Mouse (Mus musculus): ENCODE data around the gene Atf6. TPM values are rescaled to one million over a fixed set of nuclear protein-coding genes. Genes with fewer than 3 reads are reported as not detected.

The Atf6 gene
- polyA plus RNA-seq, 1 experiment from 2014 or later = 7.3 TPM

DNA sequence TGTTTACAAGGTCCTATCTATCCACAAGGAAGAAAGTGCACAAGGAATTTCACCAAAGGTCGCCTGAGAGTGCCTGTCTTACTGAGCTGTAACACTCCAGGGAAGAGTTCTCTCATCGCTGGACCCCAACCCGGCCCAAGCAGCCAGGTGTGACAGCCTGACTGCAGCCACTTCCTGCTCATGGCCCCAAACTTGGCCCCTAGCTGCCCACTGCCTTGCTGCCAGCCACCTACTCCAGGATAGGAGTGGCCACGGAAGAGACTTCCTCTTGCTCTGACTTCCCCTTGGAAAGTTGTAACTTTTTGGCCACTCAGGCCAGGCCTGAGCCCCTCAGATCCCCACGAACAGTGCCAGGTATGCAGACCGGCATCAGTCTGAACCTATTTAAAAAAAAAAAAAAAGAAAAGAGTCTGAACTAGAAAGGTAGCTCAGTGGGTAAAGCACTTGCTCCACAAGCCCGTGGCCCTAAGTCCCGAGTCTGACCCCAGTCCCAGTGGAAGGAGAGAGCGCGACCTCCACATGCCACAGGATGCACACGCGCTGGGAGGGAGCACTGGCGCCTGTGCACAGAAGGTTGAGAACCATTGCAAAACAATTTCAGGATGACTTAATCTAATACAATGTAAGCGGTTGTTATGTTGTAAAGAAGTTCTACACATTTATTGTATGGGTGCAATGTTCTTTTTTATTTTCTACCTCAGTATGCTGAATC is 47.3 kb downstream of the Atf6 start:
- ATAC-seq (ENCODE audit: low read depth) = no peak
- Histone ChIP-seq H3K4me2 (no peak overlapping the region), H3K27ac (replicated peaks) (no peak overlapping the region), H3K36me3 (peaks cover 15% of the 10 kb centered on the region; the same call in 1 of the 2 replicates), H3K9ac (no peak overlapping the region), H3K4me1 (replicated peaks) (no peaks in the 10 kb centered on the region), H3K4me3 (no peak overlapping the region), H3K9me3 (no peaks in the 10 kb centered on the region), H3K27me3 (no peaks in the 10 kb centered on the region)
- 89% methylated on average over 14 of the region's 14 CpGs for WGBS

DNA sequence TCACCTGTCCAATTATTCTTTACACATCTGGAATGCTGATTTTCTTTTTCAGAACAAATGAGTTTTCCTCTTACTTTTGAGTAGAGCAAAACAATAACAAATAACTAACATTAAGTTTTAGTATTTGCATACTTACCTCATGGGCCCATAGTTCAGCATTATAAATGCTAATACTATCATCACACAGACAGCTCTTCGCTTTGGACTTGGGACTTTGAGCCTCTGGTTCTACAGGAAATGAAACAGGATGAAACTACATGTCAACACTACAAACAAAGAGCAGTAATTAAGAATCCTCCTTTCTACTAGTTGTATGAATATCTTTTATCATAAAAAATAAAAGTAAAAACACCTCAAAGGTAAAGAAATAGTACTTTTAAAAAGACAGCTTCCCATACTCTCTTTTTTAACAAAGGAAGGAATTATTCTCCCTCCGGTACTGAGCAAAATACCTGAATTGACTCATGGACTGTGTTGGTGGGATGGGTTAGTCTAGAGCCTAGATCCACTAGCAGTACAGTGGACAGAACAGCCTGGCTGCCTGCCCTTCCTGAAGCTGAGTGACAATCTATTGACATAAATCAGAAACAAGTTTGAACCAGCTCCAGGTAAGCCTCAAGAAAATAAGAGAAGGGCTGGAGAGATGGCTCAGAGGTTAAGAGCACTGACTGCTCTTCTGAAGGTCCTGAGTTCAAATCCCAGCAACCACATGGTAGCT is 52.1 kb downstream of the Atf6 start:
- no peak overlapping the region for H3K9ac ChIP-seq
- no peak overlapping the region for H3K4me3 ChIP-seq
- H3K9me3 ChIP-seq = no peaks in the 10 kb centered on the region
- no peaks in the 10 kb centered on the region for H3K27me3 ChIP-seq
- H3K27ac ChIP-seq (replicated peaks) = no peak overlapping the region
- WGBS = 95% methylated on average over 2 of the region's 2 CpGs
- no peaks in the 10 kb centered on the region; the same call in 1 of the 2 replicates for H3K4me1 ChIP-seq (replicated peaks)
- no peak overlapping the region for H3K4me2 ChIP-seq
- no peak for ATAC-seq (ENCODE audit: low read depth)
- peaks cover 21% of the 10 kb centered on the region for H3K36me3 ChIP-seq

DNA sequence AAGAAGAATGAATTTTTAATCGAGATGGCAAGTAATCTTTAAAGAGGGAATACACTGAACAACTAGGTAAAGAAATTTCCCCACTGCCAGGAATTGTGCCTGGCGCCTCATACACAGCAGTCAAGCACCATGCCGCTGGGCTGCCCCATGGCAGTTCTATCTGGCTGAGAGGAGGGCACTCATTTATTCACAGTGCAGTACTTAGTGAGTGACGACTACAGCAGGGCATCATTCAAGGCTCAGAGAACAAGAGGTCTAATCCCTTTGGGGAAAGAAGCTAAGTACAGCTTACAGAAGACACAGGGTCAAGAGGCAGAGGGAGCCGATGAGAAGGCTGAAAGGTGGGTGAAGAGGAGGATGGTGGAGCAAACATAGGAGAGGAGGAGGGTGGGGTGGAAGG is 54.7 kb downstream of the Atf6 start:
- Histone ChIP-seq H3K9ac (no peak overlapping the region), H3K27ac (replicated peaks) (no peak overlapping the region), H3K4me1 (replicated peaks) (no peaks in the 10 kb centered on the region; the same call in 1 of the 2 replicates), H3K27me3 (no peaks in the 10 kb centered on the region), H3K4me2 (no peak overlapping the region), H3K4me3 (no peak overlapping the region), H3K9me3 (no peaks in the 10 kb centered on the region), H3K36me3 (peaks cover 9% of the 10 kb centered on the region)
- ATAC-seq (ENCODE audit: low read depth) = no peak
- WGBS = 79% methylated on average over 5 of the region's 5 CpGs

DNA sequence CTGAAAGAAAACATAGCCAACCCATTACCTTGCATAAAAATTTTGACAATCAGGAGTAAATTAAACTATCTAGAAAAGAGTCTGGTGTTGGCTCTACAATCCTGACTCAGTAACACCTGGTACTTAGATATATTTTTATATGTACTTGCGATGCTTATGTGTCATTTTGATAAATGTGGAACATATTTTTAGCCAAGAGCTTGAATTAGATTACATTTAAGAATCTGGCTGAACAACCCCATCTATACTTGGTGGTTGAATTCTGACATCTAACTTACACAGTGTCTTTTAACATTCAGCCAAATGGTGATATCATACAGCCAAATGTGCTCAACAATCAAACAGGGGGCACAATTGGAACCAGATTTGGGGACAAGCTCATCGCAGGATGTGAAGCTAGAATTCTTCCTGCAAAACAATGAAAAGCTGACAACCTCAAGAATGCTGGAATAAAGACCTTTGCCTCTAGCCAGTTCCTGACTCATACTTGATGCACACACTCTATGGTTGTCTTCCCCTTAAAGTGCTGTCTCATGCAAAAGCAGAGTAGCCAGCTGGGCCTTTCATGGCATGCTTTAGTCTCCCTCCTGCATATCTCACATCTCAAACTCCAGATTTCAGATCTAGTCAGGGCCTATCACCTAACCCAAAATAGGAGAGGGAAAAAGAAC is 59.8 kb downstream of the Atf6 start:
- Histone ChIP-seq H3K36me3 (peaks cover 3% of the 10 kb centered on the region; the same call in 1 of the 2 replicates), H3K4me1 (replicated peaks) (no peaks in the 10 kb centered on the region; the same call in 1 of the 2 replicates), H3K4me3 (no peak overlapping the region), H3K4me2 (no peak overlapping the region), H3K9ac (no peak overlapping the region), H3K27ac (replicated peaks) (no peak overlapping the region), H3K9me3 (no peaks in the 10 kb centered on the region), H3K27me3 (no peaks in the 10 kb centered on the region)
- 88% methylated on average over 2 of the region's 2 CpGs for WGBS
- ATAC-seq (ENCODE audit: low read depth) = no peak

- H3K4me2 ChIP-seq = no peak overlapping the region
- no peaks in the 10 kb centered on the region for H3K9me3 ChIP-seq
- H3K9ac ChIP-seq = no peak overlapping the region
- H3K36me3 ChIP-seq = 0 out of 2 replicates have a peak, but pooled peaks cover 2% of the 10 kb centered on the region
- H3K4me1 ChIP-seq (replicated peaks) = no peaks in the 10 kb centered on the region
- H3K4me3 ChIP-seq = no peak overlapping the region
- WGBS = 64% methylated on average over 11 of the region's 11 CpGs
- no peak for ATAC-seq (ENCODE audit: low read depth)
- H3K27me3 ChIP-seq = no peaks in the 10 kb centered on the region
- no peak overlapping the region for H3K27ac ChIP-seq (replicated peaks)
Measured at GRCm38 (mm10) chr1:170804721-170805120, 62.9 kb downstream of the Atf6 start.

DNA sequence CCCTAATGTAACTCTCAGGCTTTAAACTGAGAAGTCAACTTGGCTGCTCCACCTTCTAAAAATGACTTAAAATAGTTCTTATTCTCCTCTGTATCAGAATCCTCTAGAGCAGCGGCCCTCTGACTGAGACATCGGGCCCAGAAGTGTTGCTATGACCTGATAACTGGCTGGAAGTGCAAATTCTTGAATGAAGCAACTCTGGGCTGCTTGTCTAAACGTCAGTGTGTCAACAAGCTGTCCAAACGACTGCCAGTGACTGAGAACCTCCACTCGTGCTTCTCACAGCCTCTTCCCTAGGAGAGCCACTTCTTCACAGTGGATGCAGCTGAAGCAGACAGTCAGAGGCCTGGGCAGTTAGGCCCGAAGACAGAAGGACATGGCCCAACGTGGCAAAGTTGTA is 64.9 kb downstream of the Atf6 start:
- Histone ChIP-seq H3K9me3 (no peaks in the 10 kb centered on the region), H3K27ac (replicated peaks) (no peak overlapping the region), H3K27me3 (no peaks in the 10 kb centered on the region), H3K4me1 (replicated peaks) (no peaks in the 10 kb centered on the region), H3K4me3 (no peak overlapping the region), H3K9ac (no peak overlapping the region), H3K36me3 (peaks cover 12% of the 10 kb centered on the region; the same call in 1 of the 2 replicates), H3K4me2 (no peak overlapping the region)
- no peak for ATAC-seq (ENCODE audit: low read depth)
- 79% methylated on average over 7 of the region's 7 CpGs for WGBS

DNA sequence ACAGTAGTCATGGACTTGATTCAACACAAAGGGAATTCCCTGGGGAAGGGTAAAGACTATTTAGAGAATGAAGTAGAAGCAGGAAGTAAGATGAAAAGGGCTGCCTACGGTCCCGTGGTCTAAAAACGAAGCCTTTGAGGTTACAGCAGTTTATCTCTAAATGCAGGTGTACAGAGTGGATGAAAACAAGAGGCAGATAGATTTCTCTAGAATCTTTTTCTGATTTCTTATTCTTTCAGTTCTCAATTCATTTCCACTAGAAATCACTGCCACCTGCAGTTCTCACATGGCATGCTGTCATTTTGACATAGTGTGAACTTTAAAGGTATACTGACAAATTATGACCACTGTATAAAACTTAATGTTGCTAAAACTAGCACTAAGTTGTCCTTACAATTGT is 66.9 kb downstream of the Atf6 start:
- ATAC-seq (ENCODE audit: low read depth) = no peak
- peaks cover 12% of the 10 kb centered on the region; the same call in 1 of the 2 replicates for H3K36me3 ChIP-seq

GRCm38 (mm10) chr1:170795741-170796347 is 71.7 kb downstream of the Atf6 start:
- H3K9ac ChIP-seq = no peak overlapping the region
- H3K4me1 ChIP-seq (replicated peaks) = no peaks in the 10 kb centered on the region
- no peak for ATAC-seq (ENCODE audit: low read depth)
- H3K36me3 ChIP-seq = peaks cover 21% of the 10 kb centered on the region; the same call in 1 of the 2 replicates
- no peaks in the 10 kb centered on the region for H3K9me3 ChIP-seq
- H3K4me2 ChIP-seq = no peak overlapping the region
- no peaks in the 10 kb centered on the region for H3K27me3 ChIP-seq
- 88% methylated on average over 9 of the region's 9 CpGs for WGBS
- no peak overlapping the region for H3K27ac ChIP-seq (replicated peaks)
- H3K4me3 ChIP-seq = no peak overlapping the region

More for the DNA sequence above, 66.9 kb downstream of the Atf6 start:
- Histone ChIP-seq H3K4me1 (replicated peaks) (no peaks in the 10 kb centered on the region), H3K4me2 (no peak overlapping the region), H3K27ac (replicated peaks) (no peak overlapping the region), H3K9me3 (no peaks in the 10 kb centered on the region), H3K27me3 (no peaks in the 10 kb centered on the region), H3K4me3 (no peak overlapping the region), H3K9ac (no peak overlapping the region)
- 71% methylated on average over 3 of the region's 3 CpGs for WGBS

DNA sequence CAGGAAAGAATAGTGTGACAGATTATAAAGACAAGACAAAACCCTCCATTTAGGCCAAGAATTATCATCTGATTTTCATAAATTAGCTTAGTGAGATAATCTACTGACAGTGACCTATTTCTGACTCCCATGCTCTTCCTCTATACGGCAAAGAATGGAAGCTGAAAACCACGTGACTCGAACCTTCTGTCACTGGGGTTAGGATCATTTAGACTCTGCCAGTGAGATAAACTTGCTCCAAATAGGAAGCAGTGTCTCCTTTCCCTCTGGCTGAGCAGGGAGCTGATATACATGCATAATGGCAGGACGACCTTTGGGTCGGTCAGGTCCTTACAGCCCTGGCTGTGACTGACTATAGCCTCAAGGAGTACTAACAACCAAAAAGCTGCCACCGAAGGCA is 76.0 kb downstream of the Atf6 start:
- H3K27ac ChIP-seq (replicated peaks) = no peak overlapping the region
- WGBS = 86% methylated on average over 6 of the region's 6 CpGs
- no peak for ATAC-seq (ENCODE audit: low read depth)
- H3K9me3 ChIP-seq = no peaks in the 10 kb centered on the region
- no peaks in the 10 kb centered on the region for H3K27me3 ChIP-seq
- H3K4me1 ChIP-seq (replicated peaks) = no peaks in the 10 kb centered on the region
- no peak overlapping the region for H3K4me2 ChIP-seq
- H3K36me3 ChIP-seq = peaks cover 30% of the 10 kb centered on the region; the same call in 1 of the 2 replicates
- no peak overlapping the region for H3K4me3 ChIP-seq
- no peak overlapping the region for H3K9ac ChIP-seq

GRCm38 (mm10) chr1:170791001-170791400 is 76.6 kb downstream of the Atf6 start:
- Histone ChIP-seq H3K36me3 (peaks cover 36% of the 10 kb centered on the region), H3K9ac (no peak overlapping the region), H3K27ac (replicated peaks) (no peak overlapping the region), H3K9me3 (no peaks in the 10 kb centered on the region), H3K27me3 (no peaks in the 10 kb centered on the region), H3K4me2 (no peak overlapping the region), H3K4me3 (no peak overlapping the region), H3K4me1 (replicated peaks) (no peaks in the 10 kb centered on the region)
- ATAC-seq (ENCODE audit: low read depth) = no peak
- 86% methylated on average over 3 of the region's 3 CpGs for WGBS

DNA sequence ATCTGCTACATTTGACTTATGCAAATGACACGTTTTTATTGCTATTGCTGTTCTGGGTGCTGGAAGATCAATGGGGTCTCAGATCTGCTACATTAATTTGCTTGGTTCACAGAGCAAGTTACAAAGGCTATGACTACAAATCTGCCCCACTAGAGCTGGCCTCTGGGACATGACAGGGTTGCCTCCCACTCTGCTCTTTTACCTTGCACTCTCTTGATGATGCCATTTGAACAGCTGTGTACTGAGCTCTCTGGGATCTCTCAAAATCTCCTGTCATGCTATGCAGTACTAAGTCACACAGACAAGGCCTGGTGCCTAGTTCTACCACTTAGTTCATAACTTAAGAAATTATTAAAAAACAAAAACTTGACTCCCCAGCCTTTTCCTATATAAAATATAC is 79.9 kb downstream of the Atf6 start:
- 49% methylated on average over 1 of the region's 1 CpGs for WGBS
- no peak for ATAC-seq (ENCODE audit: low read depth)
- Histone ChIP-seq H3K27me3 (no peaks in the 10 kb centered on the region), H3K9ac (no peak overlapping the region), H3K4me3 (no peak overlapping the region), H3K4me1 (replicated peaks) (no peaks in the 10 kb centered on the region), H3K4me2 (no peak overlapping the region), H3K27ac (replicated peaks) (no peak overlapping the region), H3K36me3 (peaks cover 36% of the 10 kb centered on the region), H3K9me3 (no peaks in the 10 kb centered on the region)
